In genomic region chr2:160302013-160302412, GRCm38 (mm10) we compare ENCODE assay signal across 36 mouse cellular contexts. TPM values are rescaled to one million over a fixed set of nuclear protein-coding genes. Genes with fewer than 3 reads are reported as not detected.
"Had no signal": no experiment of that assay in that cellular context is flagged by ENCODE, and none has a peak within 500 bp of the region (broad histone marks: within the 10 kb centered on the region; RNA-seq: fewer than 3 reads in every experiment).

No protein-coding gene starts in this region.

- H3K36me3 ChIP-seq: heart, embryonic 12.5 days; heart, embryonic 13.5 days; heart, embryonic 15.5 days; hindbrain, embryonic 10.5 days; hindbrain, embryonic 12.5 days; hindbrain, embryonic 13.5 days; hindbrain, embryonic 15.5 days; intestine, embryonic 15.5 days; kidney, embryonic 15.5 days had no signal

- H3K9ac ChIP-seq: heart, embryonic 12.5 days; heart, embryonic 13.5 days; heart, embryonic 15.5 days; hindbrain, embryonic 12.5 days; hindbrain, embryonic 13.5 days; hindbrain, embryonic 14.5 days; hindbrain, embryonic 15.5 days; intestine, embryonic 15.5 days; kidney, embryonic 15.5 days had no signal

- H3K4me2 ChIP-seq: heart, embryonic 12.5 days; heart, embryonic 13.5 days; heart, embryonic 15.5 days; hindbrain, embryonic 12.5 days; hindbrain, embryonic 13.5 days; hindbrain, embryonic 14.5 days; hindbrain, embryonic 15.5 days; intestine, embryonic 15.5 days; kidney, embryonic 15.5 days had no signal

- H3K27me3 ChIP-seq: heart, embryonic 15.5 days; hindbrain, embryonic 12.5 days; hindbrain, embryonic 13.5 days; hindbrain, embryonic 15.5 days; intestine, embryonic 15.5 days had no signal

- H3K9me3 ChIP-seq: heart, embryonic 12.5 days; heart, embryonic 13.5 days; heart, embryonic 15.5 days; hindbrain, embryonic 10.5 days; hindbrain, embryonic 12.5 days; hindbrain, embryonic 13.5 days; hindbrain, embryonic 15.5 days; intestine, embryonic 15.5 days; kidney, embryonic 15.5 days had no signal

- H3K4me3 ChIP-seq: heart, embryonic 12.5 days; heart, embryonic 13.5 days; heart, embryonic 15.5 days; hindbrain, embryonic 10.5 days; hindbrain, embryonic 12.5 days; hindbrain, embryonic 13.5 days; hindbrain, embryonic 15.5 days; intestine, embryonic 15.5 days; kidney, embryonic 15.5 days; layer of hippocampus, adult 2 months; left cerebral cortex, adult 2 months had no signal

- H3K27ac ChIP-seq: heart, embryonic 13.5 days; heart, embryonic 15.5 days; hindbrain, embryonic 10.5 days; hindbrain, embryonic 12.5 days; hindbrain, embryonic 13.5 days; hindbrain, embryonic 14.5 days; hindbrain, embryonic 15.5 days; hindbrain, postnatal 0 days; intestine, embryonic 15.5 days; kidney, embryonic 15.5 days; kidney, postnatal 0 days; layer of hippocampus, adult 2 months; left cerebral cortex, adult 2 months had no signal

- DNase-seq: heart, postnatal 10 days; heart, postnatal 14 days; heart, postnatal 36 days; heart, postnatal 4 days; kidney, adult 11 months; kidney, adult 18-20 months; kidney, adult 2 months; kidney, adult 8-10 months; kidney, adult 9 months; kidney, postnatal 10 days; kidney, postnatal 14 days; kidney, postnatal 25 days; kidney, postnatal 36 days; kidney, postnatal 4 days; layer of hippocampus, adult 9-11 months; layer of hippocampus, postnatal 36 days had no signal

- H3K4me1 ChIP-seq: heart, embryonic 12.5 days; heart, embryonic 13.5 days; heart, embryonic 15.5 days; hindbrain, embryonic 10.5 days; hindbrain, embryonic 12.5 days; hindbrain, embryonic 13.5 days; hindbrain, embryonic 15.5 days; intestine, embryonic 15.5 days; kidney, embryonic 15.5 days had no signal

RNA-seq across cellular contexts. Expression of gene Gm826, which starts 31.9 kb away (rescaled TPM):
- total RNA-seq: hematopoietic stem cell, adult 5-6 weeks; layer of hippocampus, adult 18-20 months; layer of hippocampus, adult 2 months; layer of hippocampus, postnatal 14 days; layer of hippocampus, postnatal 25 days; layer of hippocampus, postnatal 36 days; left cerebral cortex, adult 2 months had no signal
- polyA plus RNA-seq: hindbrain, embryonic 12.5 days; hindbrain, embryonic 13.5 days; hindbrain, embryonic 15.5 days; hindbrain, embryonic 16.5 days; hindbrain, postnatal 0 days; inflammation-experienced regulatory T-cells, adult 6 months had no signal
